Comparison of ENCODE assay signal across 20 mouse cellular contexts in the genomic region with DNA sequence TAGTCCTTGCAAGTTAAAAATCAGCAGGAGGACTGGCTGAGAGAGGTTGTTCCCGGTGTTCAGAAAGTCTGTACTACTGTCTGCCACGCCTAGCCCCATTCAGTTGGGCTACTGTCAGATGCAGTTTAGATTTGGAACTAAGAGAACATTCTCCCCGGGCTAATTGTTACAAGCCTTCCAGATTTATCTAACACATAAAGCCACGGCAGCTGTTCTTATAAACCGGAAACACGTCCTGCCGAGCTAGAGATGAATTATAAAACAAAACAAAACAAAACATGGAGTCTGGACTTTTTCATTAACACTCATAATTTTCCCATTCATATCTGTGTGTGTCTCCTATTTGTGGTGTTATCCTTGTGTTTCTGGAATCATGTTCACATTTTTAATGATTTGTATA.
"Had no signal": no experiment of that assay in that cellular context is flagged by ENCODE, and none has a peak within 500 bp of the region (broad histone marks: within the 10 kb centered on the region; RNA-seq: fewer than 3 reads in every experiment).

No protein-coding gene starts in this region.

- H3K9me3 ChIP-seq: liver, embryonic 12.5 days; midbrain, embryonic 10.5 days; midbrain, embryonic 12.5 days; neural tube, embryonic 13.5 days; neural tube, embryonic 15.5 days had no signal

- DNase-seq: lung, adult 18-20 months; lung, postnatal 14 days; lung, postnatal 36 days; midbrain, embryonic 14.5 days; retina, postnatal 1 day; right cerebral cortex, adult 18-20 months; right cerebral cortex, postnatal 25 days; right cerebral cortex, postnatal 4 days; spleen, adult 18-20 months; thymus, adult 18-20 months; thymus, postnatal 14 days; thymus, postnatal 36 days had no signal

- H3K4me3 ChIP-seq: liver, embryonic 12.5 days; midbrain, embryonic 10.5 days; midbrain, embryonic 12.5 days; myocyte; neural tube, embryonic 13.5 days; neural tube, embryonic 15.5 days had no signal

- ATAC-seq: liver, embryonic 12.5 days; midbrain, embryonic 16.5 days had no signal

- H3K4me2 ChIP-seq: liver, embryonic 12.5 days; midbrain, embryonic 12.5 days; neural tube, embryonic 13.5 days; neural tube, embryonic 15.5 days had no signal

- H3K27ac ChIP-seq: liver, embryonic 12.5 days; liver, embryonic 14.5 days; midbrain, embryonic 10.5 days; midbrain, embryonic 12.5 days; neural tube, embryonic 13.5 days; neural tube, embryonic 15.5 days had no signal

- H3K36me3 ChIP-seq: midbrain, embryonic 10.5 days; midbrain, embryonic 12.5 days; neural tube, embryonic 13.5 days; neural tube, embryonic 15.5 days had no signal

- H3K9ac ChIP-seq: liver, embryonic 12.5 days; liver, embryonic 14.5 days; midbrain, embryonic 12.5 days; neural tube, embryonic 13.5 days; neural tube, embryonic 15.5 days had no signal

- H3K4me1 ChIP-seq: liver, embryonic 12.5 days; midbrain, embryonic 10.5 days; midbrain, embryonic 12.5 days; neural tube, embryonic 13.5 days; neural tube, embryonic 15.5 days had no signal

- H3K27me3 ChIP-seq: liver, embryonic 12.5 days; midbrain, embryonic 12.5 days; neural tube, embryonic 13.5 days; neural tube, embryonic 15.5 days had no signal
